Mouse (Mus musculus) skeletal muscle tissue, adult 2 months (tissue): ENCODE measurements around the gene Dmac2.

Experiments
- DNase-seq: peaks from one replicate; pipeline ENCODE4 v3.0.0-alpha.2; 2012; ENCODE audit warnings: low read depth, low spot score

Gene Dmac2

DNA sequence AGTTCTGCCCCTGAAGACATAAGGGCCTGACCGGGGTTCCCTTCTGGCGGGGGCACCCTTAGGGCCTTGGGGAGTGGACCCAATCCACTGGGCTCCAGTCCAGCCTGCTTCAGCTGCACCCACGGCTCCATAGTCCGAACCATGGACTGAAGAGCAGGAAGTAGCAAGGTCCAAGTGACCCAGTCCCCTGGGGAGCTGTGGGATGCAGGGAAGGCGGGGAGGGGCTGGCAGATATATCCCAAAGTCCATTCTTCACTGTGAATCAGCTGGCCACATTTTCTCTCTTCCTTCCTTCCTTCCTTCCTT lies 3.6 kb upstream of the Dmac2 start, which contains the start of gene Erich4:
Erich4 (minus strand) TSS at position 187 of the 306 bp plus-strand sequence.
- no peak for DNase-seq

DNA sequence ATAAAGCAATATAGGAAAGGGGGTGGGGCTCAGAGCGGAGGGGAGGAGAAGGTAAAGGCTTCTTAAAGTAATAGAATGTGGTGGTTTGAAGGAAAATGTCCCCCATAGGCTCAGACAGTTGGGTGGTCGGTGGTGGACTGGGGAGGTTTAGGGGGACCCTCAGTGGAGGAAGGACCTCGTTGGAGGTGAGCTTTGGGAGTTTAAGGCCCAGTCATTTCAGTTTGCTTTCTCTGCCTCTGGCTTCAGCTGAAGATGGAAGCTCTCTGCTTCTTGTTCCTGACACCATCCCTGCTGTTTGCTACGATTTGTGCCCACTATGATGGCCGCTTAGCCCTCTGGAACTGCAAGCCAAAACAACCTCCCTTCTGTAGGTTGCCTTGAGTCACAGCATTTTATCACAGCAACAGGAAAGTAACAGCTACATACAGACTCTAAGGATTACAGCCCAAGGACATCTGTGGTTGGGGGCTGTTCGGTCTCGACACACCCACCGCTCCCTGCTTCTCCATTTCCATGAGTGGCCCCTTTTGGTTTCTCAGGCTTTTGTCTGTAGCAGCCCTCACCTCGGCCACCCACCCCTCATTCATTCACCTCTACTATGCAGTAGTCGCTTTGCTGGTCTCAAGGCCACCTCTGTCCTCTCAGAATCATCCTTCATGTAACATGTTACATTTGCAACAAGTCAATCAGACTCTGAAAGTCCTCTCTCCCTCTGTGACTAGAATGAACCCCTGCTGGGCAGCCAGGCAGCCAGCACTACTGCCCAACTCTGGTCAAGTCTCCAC lies 1.6 kb upstream of the Dmac2 start:
- no peak for DNase-seq

GRCm38 (mm10) chr7:25619722-25619991 lies 443 bp downstream of the Dmac2 start:
- no peak for DNase-seq

DNA sequence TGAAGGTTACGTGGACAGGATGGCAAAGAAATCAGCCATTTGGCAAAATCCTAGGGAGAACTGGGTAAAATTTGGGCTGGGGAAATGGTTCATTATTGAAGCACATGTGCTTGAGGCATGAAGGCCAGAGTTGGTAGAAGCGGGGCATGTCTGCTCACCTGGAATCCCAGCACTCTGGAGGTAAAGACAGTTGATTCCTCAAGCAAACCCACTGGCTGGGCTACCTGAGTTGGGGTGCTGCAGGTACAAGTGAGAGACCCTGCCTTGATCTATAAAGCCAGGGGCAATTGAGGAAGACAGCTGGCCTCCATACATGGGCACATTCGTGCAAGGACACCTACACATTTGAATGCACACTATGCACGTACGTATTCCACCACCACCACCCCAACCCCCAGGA lies 887 bp downstream of the Dmac2 start:
- DNase-seq = no peak

GRCm38 (mm10) chr7:25620751-25621150 lies 1.5 kb downstream of the Dmac2 start:
- DNase-seq = no peak

DNA sequence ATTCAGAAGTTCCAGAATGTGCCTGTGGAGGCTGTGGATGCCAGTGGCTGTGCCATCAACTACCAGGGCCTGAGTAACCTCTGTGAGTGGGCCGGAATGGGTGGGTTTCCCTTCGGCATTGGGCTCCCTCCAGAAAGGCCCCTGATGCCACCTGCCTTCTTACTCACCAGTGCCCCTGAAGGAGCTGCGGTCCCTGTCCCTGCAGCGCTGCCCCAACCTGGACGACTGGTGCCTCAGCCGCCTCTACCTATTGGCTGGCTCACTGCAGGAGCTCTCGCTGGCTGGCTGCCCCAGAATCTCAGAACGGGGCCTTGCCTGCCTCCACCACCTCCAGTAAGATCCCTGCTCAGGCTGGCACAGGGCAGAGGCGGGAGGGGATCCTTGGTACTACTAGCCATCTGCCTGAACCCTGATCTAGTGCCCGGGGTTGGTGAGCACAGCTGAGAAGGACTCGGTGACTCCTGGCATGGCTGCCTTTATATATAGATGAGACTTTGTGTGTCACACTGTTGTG lies 4.7 kb downstream of the Dmac2 start:
- no peak for DNase-seq

GRCm38 (mm10) chr7:25624851-25625250 lies 5.6 kb downstream of the Dmac2 start:
- DNase-seq = no peak

DNA sequence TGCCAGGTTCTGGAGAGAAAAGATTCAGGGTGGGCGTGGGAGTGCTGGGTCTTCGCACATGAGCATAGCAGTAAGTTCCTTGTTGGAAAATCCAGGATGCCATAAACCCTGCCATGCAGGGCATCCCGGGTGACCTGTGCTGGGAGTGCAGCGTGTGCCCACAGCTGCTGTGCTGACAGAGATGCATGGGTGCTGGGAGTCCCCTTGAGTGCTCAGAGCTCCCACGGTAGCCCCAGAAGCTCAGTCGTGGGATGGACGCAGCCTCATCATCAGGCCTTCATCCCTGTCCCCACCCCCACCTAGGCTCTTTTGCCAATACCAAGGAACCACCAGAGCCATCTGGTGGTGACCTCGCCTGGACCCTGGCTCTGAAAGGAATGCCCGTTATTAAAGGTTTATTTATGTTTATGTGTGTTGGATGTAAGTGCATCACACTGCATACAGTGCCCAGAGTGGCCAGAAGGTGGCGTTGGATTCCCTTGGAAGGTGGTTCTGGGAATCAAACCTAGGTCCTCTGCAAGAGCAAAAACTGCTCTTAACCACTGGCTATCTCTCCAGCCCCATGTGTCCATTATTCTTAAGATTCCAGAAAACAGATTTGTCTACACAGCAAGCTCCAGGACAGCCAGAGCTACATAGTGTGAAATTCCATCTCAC lies 6.5 kb downstream of the Dmac2 start:
- no peak for DNase-seq

DNA sequence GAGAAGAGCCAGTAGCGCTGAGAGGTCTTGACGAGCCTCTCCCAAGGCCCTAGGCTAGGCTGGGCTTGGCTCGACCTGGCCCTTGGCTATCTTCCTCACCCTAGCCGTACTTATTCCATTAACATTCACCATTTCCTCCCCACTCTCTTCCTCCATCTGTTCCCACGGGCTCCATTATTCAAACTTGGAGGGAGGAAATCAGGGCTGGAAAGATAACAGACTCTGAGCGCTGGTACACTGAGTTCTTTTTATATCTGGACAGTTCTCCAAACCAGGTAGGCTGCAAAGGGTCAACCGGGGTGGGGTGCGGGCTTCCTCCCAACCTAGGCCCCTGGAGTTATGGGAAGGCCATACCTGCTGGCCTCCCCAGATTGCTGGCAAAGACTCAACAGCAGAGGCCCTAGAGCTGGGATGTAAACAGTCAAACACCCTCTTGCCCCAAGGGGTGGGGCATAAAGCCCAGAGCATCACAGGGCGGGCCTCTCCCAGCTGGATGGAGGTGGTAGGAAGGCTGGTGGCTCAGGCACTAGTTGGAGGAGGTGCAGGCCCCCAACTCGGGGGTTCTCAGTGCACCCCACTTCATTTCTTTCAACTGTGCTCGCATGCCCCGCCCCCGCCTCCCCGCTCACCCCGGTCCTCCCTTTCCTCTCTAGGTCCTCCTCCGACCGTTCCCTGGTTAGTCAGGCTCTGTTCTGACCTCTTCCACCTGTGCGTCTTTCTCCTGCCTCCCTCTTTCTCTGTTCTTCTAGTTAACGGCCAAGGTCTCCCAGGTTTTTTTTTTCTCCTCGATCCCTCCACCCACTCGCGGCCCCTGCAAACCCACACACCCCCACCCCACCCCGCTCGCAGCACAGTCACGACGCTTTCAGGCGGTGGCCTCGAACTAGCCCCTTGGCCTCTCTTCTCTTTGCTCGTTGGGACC lies 7.6 kb downstream of the Dmac2 start, which contains the start of gene B3gnt8:
B3gnt8 (plus strand) TSS at position 146 of the 922 bp plus-strand sequence.
- peak; percentile 52 for DNase-seq

GRCm38 (mm10) chr7:25627431-25628322 lies 8.5 kb downstream of the Dmac2 start:
- no peak for DNase-seq

- no peak for DNase-seq
These were observed 9.1 kb downstream of the Dmac2 start for GRCm38 (mm10) chr7:25628323-25628620.

DNA sequence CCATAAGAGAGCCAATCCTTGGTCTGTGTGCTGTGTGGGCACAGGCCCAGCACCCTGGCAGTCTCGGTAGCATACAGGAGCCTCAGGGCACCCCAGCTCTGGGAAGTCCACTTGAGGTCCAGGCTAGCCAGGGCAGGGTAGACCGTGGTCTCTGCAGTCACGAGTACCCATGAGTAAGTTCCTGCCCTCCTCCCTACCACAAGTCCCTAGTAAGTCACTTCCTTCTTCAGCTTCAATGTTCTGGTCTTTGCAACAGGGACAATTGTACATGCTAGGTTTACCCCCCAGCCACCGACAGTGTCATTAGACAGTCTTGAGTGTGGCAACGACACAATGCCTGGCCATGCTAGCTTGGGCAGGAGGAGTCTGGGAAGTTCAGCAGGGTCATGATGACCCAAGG lies 13.5 kb downstream of the Dmac2 start:
- DNase-seq = no peak

DNA sequence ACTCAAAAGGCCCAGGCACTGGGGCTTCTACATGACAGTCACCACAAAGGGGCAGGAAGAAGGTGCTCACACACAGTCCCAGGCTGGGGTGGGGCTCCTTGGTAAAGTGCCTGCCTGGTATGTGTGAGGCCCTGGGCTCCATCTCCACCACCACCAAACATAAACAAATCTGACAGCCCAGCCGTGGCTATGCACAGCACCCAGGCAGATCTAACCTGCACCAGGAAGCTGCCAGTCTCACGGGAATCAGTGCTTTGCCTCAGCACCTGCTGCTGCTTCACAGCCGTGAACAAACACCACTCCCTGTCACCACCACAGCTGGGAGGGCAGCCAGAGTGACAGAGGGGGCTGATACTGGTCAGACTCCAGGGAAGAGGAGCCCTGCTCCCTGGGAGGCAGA lies 17.2 kb downstream of the Dmac2 start:
- peak; percentile 35 for DNase-seq

GRCm38 (mm10) chr7:25637099-25637498 lies 17.9 kb downstream of the Dmac2 start:
- no peak for DNase-seq

DNA sequence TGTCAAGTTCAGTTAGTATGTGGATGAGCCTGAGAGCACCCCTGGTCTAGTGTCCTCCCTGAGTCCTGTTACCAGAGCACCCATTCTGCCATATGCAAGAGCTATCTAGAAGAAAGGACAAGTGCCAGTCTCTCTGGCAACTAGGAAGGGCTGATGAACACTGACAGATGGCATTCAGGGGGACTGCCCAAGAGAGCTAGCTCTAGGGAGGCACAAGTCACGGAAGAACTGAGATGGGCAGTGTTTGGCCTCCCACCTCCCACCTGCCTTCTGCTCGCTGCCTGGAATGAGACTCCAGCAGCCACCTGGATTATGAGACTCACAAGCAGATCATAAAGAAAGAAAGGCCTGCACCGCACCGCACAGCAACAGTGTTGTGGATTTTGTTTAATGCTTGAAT lies 20.5 kb downstream of the Dmac2 start:
- DNase-seq = no peak

DNA sequence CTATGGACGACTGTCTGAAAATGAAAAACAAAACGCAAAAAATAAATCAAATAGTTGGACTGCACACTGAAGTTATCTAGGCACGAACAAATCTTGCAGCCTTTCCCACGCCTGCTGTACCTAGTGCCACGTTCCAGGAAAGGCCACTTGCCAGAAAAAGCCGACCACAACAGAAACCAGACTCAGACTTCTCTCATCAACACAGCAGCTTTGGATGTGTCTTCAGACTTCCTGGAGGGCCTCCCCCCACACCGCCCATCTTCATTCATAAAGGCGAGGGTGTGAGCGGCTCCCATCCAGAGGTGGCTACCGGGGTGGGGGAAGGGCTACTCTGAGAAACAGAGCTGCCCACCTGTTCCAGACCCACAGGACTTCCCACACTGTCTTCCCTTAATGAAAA lies 24.9 kb downstream of the Dmac2 start:
- no peak for DNase-seq

DNA sequence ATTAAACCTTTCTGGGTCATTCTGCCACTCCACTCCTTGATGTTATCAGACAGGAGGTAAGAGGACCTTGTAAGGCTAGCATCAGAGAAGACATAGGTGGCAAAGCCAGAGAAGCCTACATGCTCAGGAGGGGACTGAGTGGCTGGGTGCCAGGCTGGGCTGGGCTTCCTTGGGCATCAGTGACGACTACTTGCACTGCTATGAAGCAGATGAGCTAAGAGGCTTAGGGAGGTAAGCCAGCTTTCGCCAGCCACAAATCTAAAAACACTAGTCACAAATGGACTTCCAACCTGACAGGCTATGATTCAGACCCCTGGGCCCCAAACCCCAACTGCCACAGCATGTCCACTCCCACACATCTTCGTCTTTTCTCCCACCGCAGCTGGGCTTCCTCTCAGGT lies 25.4 kb downstream of the Dmac2 start:
- DNase-seq = no peak

DNA sequence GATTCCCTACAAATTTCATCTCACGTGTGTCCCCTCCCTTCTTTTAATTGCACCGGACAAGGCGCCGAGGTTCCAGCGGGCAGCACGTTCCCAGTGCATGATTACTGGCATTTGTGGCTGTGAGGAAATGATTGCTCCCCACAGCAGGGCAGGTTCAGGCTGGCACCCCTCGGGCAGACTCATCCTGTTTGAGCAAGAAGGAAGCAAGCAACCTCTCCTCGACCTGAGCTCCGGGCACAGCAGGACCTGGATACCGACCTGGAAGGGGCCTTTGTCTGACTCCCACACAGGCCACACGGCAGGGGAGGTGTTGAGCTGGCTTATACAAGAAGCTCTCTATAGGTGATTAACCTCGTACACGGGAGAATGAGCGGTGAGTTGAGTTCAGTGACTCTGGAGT lies 25.9 kb downstream of the Dmac2 start:
- no peak for DNase-seq

DNA sequence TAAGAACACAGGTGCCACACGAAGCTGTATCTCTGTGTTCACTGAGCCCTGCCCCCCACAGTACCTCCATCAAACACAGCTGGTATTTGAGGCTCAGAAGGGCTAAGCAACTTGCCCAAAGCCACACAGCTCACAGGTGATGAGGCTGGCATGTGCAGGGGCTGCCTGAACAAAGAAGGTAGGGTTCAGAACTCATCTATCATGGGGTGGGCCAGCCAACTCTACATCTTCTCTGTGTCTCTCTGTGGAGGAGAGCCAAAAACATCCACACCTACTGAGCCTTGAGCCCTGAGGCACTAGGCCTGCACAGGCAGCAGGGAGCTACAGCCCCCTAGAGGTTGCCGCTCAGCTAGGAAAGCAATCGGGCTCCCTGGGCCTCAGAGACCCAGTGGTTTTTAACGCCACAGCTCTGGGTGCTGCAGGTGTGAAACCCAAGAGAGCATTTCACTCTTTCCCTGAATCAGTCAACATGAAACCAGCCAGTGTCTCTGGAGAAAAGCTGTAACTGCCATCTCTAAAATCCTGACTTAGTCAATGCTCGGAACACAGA lies 28.4 kb downstream of the Dmac2 start:
- no peak for DNase-seq

DNA sequence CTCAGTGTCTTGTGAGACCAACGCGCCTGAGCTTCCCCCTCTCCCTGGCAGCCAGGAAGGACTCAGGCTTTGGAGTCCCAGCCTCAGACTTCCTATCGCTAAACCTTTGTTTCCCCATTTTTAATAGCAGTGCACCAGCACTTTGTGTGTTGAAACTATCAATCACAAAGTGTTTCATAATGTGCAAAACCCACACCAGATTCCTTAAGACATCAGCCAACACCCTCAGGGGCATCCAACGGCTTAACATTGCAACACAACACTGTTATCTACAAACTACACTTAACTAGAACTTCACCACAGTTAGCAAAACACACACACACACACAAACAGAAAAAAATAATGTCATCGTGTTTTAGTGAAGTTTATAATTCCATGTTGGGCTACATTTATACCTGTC lies 30.6 kb downstream of the Dmac2 start:
- no peak for DNase-seq

- no peak for DNase-seq
These were observed 32.1 kb downstream of the Dmac2 start for GRCm38 (mm10) chr7:25651281-25651680.
